Mouse (Mus musculus) retina, postnatal 1 day (tissue): ENCODE results near the gene Spata9.
"Not testable (repeated sequence)": the region's sequence is repeated elsewhere in the genome, so short reads cannot be mapped to it uniquely, and the experiment has no call there.

Source experiments
- DNase-seq: peaks from one replicate; pipeline ENCODE4 v3.0.0-alpha.2; 2012

Spata9 gene

GRCm38 (mm10) chr13:75966850-75967249 is at the start of gene Spata9:
Gene Spata9, plus strand, starts transcription at chr13:75967150.
- no peak for DNase-seq

GRCm38 (mm10) chr13:75927951-75928350 is 39.0 kb upstream of the Spata9 start:
- DNase-seq, result no peak

GRCm38 (mm10) chr13:75929071-75929470 is 37.9 kb upstream of the Spata9 start:
- DNase-seq, result not testable (repeated sequence)

- DNase-seq, result no peak
Measured at GRCm38 (mm10) chr13:75930023-75930422, 36.9 kb upstream of the Spata9 start.

- DNase-seq, result no peak
Measured at GRCm38 (mm10) chr13:75930660-75931059, 36.3 kb upstream of the Spata9 start.

GRCm38 (mm10) chr13:75931073-75931472 is 35.9 kb upstream of the Spata9 start:
- peak; percentile 79 for DNase-seq

GRCm38 (mm10) chr13:75933287-75933686 is 33.7 kb upstream of the Spata9 start:
- DNase-seq, result no peak

- no peak for DNase-seq
Measured at GRCm38 (mm10) chr13:75938866-75939265, 28.1 kb upstream of the Spata9 start.

- no peak for DNase-seq
Measured at GRCm38 (mm10) chr13:75940791-75941517, 26.0 kb upstream of the Spata9 start.

- DNase-seq, result peak; percentile 12
Measured at GRCm38 (mm10) chr13:75941518-75942295, 25.2 kb upstream of the Spata9 start.

GRCm38 (mm10) chr13:75942731-75943130 is 24.2 kb upstream of the Spata9 start:
- DNase-seq, result peak; percentile 58

- peak; percentile 92 for DNase-seq
Measured at GRCm38 (mm10) chr13:75943189-75944043, 23.5 kb upstream of the Spata9 start, which contains the start of gene Rhobtb3. Gene Rhobtb3, minus strand, starts transcription at chr13:75943925.

- peak; percentile 10 for DNase-seq
Measured at GRCm38 (mm10) chr13:75944044-75944820, 22.7 kb upstream of the Spata9 start.

- DNase-seq, result no peak
Measured at GRCm38 (mm10) chr13:75950295-75950694, 16.7 kb upstream of the Spata9 start.

GRCm38 (mm10) chr13:75955357-75955992 is 11.5 kb upstream of the Spata9 start:
- no peak for DNase-seq

- no peak for DNase-seq
Measured at GRCm38 (mm10) chr13:75974481-75974880, 7.5 kb downstream of the Spata9 start.

- DNase-seq, result no peak
Measured at GRCm38 (mm10) chr13:75975629-75976028, 8.7 kb downstream of the Spata9 start.

- no peak for DNase-seq
Measured at GRCm38 (mm10) chr13:75976218-75976617, 9.3 kb downstream of the Spata9 start.

GRCm38 (mm10) chr13:75976649-75977048 is 9.7 kb downstream of the Spata9 start:
- DNase-seq, result no peak

GRCm38 (mm10) chr13:75981901-75982300 is 15.0 kb downstream of the Spata9 start:
- DNase-seq, result no peak

GRCm38 (mm10) chr13:75988096-75988495 is 21.1 kb downstream of the Spata9 start:
- DNase-seq, result peak; percentile 81
